Mouse (Mus musculus) liver, embryonic 12.5 days (tissue): ENCODE measurements around the gene Spag7. TPM values are rescaled to one million over a fixed set of nuclear protein-coding genes. Genes with fewer than 3 reads are reported as not detected.

Experiments used
- ATAC-seq: fragments of 200-750 bp; cut with Nextera tagmentation; 2 replicates; pipeline ENCODE4 v1.8.0; 2017; ENCODE audit warnings: moderate number of reproducible peaks, mild to moderate bottlenecking, moderate library complexity
- H3K27ac ChIP-seq: fragments of 300-500 bp; sonication (generic); 2 replicates; pipeline ENCODE4 v1.5.1; 2016; ENCODE audit warnings: mild to moderate bottlenecking
- H3K27me3 ChIP-seq: fragments of 300-500 bp; sonication (generic); replicated peaks from 2 replicates; pipeline ENCODE4 v1.6.1; 2016; ENCODE audit warnings: mild to moderate bottlenecking, moderate library complexity
- H3K36me3 ChIP-seq: fragments of 300-500 bp; sonication (generic); 2 replicates; pipeline ENCODE4 v1.6.1; 2016; ENCODE audit warnings: mild to moderate bottlenecking, moderate library complexity
- H3K4me1 ChIP-seq: fragments of 300-500 bp; sonication (generic); 2 replicates; pipeline ENCODE4 v1.6.1; 2016
- H3K4me2 ChIP-seq: fragments of 300-500 bp; sonication (generic); 2 replicates; pipeline ENCODE4 v1.6.1; 2016; ENCODE audit warnings: mild to moderate bottlenecking, moderate library complexity
- H3K4me3 ChIP-seq: fragments of 300-500 bp; sonication (generic); 2 replicates; pipeline ENCODE4 v1.5.1; 2016; ENCODE audit warnings: mild to moderate bottlenecking, moderate library complexity
- H3K9ac ChIP-seq: fragments of 300-500 bp; sonication (generic); 2 replicates; pipeline ENCODE4 v1.6.1; 2016; ENCODE audit warnings: mild to moderate bottlenecking, moderate library complexity
- H3K9me3 ChIP-seq: fragments of 300-500 bp; sonication (generic); replicated peaks from 2 replicates; pipeline ENCODE4 v1.6.1; 2016; ENCODE audit warnings: mild to moderate bottlenecking, moderate library complexity
- WGBS: fragments of 180-500 bp; shearing (Covaris S2); methylation state at CpG from one replicate; pipeline ENCODE4 v1.1.7; 2016; ENCODE audit not compliant: insufficient replicate concordance; 5-methylcytosine and 5-hydroxymethylcytosine counted together
- polyA plus RNA-seq: library from polyadenylated mRNA; unstranded; fragments of >200 nt; fragmentation: Nextera tagmentation; extraction: Ambion mirVana; gene quantifications from 2 replicates; pipeline ENCODE4 v1.2.1, GENCODE M21; 2016

The Spag7 gene
- 76.8 and 84.5 TPM in 2 replicates for polyA plus RNA-seq

GRCm38 (mm10) chr11:70668771-70669505 is at the start of gene Spag7:
Spag7 (minus strand) TSS chr11:70669416.
- Histone ChIP-seq H3K4me1 (peaks cover 42% of the 10 kb centered on the region), H3K4me3 (peak within 1 kb of the TSS; percentile 76), H3K27ac (peak within 1 kb of the TSS; percentile 95), H3K27me3 (no peaks in the 10 kb centered on the region), H3K9me3 (no peaks in the 10 kb centered on the region), H3K36me3 (peaks cover 42% of the 10 kb centered on the region), H3K9ac (peak within 1 kb of the TSS; percentile 92), H3K4me2 (peak within 1 kb of the TSS; percentile 98)
- peak; percentile 91 for ATAC-seq
- under 1% methylated on average over 44 of the region's 44 CpGs for WGBS

DNA sequence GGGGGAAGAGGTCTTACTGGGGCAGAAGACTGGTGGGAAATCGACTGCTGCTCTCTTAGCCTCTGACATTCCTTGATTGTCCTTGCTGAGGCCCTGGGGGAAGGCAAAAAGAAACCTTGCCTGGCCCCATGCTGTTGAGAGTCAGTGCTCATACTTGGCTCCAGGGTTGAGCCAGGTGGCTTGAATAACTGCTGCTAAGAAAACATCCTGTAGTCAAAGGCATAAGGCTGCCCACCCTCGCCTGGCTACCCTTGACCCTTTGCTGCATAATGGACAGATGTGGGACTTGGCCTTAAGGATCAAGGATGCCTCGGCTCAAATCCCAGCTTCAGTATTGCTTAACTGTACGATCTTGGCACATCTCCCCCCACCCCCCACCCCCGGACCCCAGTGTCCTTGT is 49.3 kb upstream of the Spag7 start:
- no peak overlapping the region for H3K4me3 ChIP-seq
- peaks cover 37% of the 10 kb centered on the region for H3K27me3 ChIP-seq
- peaks cover 50% of the 10 kb centered on the region for H3K36me3 ChIP-seq
- H3K4me2 ChIP-seq = no peak overlapping the region
- no peak overlapping the region for H3K9ac ChIP-seq
- 55% methylated on average over 5 of the region's 5 CpGs for WGBS
- H3K27ac ChIP-seq = no peak overlapping the region
- ATAC-seq = no peak
- H3K9me3 ChIP-seq = no peaks in the 10 kb centered on the region
- H3K4me1 ChIP-seq = no peaks in the 10 kb centered on the region

DNA sequence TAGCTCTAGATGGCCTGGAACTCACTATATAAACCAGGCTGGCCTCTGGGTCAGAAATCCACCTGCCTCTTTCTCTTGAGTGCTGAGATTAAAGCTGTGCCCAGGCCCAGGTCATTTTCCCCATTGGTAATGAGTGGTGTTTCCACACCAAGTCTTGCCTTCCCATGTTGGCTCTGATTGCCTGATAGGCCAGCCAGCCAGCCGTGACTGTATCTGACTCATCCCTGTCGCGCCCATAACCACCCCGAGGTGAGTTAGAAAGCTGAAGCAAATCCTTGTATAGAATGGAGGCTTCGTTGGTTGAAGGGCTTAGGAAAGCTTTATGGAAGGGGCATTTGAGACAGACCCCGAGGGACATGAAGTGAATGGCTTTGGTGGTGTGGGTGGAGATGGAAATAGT is 46.6 kb upstream of the Spag7 start:
- Histone ChIP-seq H3K36me3 (peaks cover 56% of the 10 kb centered on the region), H3K4me2 (no peak overlapping the region), H3K4me1 (no peaks in the 10 kb centered on the region), H3K27ac (no peak overlapping the region), H3K9ac (no peak overlapping the region), H3K9me3 (no peaks in the 10 kb centered on the region), H3K4me3 (no peak overlapping the region), H3K27me3 (peaks cover 26% of the 10 kb centered on the region)
- 68% methylated on average over 6 of the region's 6 CpGs for WGBS
- no peak for ATAC-seq

- peaks cover 30% of the 10 kb centered on the region for H3K27me3 ChIP-seq
- no peaks in the 10 kb centered on the region for H3K9me3 ChIP-seq
- WGBS = 69% methylated on average over 6 of the region's 6 CpGs
- peaks cover 48% of the 10 kb centered on the region for H3K36me3 ChIP-seq
- ATAC-seq = no peak
- H3K4me1 ChIP-seq = no peaks in the 10 kb centered on the region
- no peak overlapping the region for H3K9ac ChIP-seq
- H3K27ac ChIP-seq = no peak overlapping the region
- no peak overlapping the region for H3K4me3 ChIP-seq
- H3K4me2 ChIP-seq = no peak overlapping the region
These were observed 44.0 kb upstream of the Spag7 start for GRCm38 (mm10) chr11:70713222-70713621.

- ATAC-seq = no peak
These were observed 41.8 kb upstream of the Spag7 start for GRCm38 (mm10) chr11:70711026-70711425.

GRCm38 (mm10) chr11:70706127-70706526 is 36.9 kb upstream of the Spag7 start:
- no peak for ATAC-seq
- Histone ChIP-seq H3K4me3 (no peak overlapping the region), H3K27ac (no peak overlapping the region), H3K27me3 (peaks cover 36% of the 10 kb centered on the region), H3K9ac (no peak overlapping the region), H3K9me3 (no peaks in the 10 kb centered on the region), H3K4me2 (no peak overlapping the region), H3K4me1 (peaks cover 10% of the 10 kb centered on the region), H3K36me3 (peaks cover 55% of the 10 kb centered on the region)
- 67% methylated on average over 3 of the region's 3 CpGs for WGBS

More at GRCm38 (mm10) chr11:70711026-70711425, 41.8 kb upstream of the Spag7 start:
- Histone ChIP-seq H3K4me3 (no peak overlapping the region), H3K36me3 (peaks cover 47% of the 10 kb centered on the region), H3K27ac (no peak overlapping the region), H3K9ac (no peak overlapping the region), H3K9me3 (no peaks in the 10 kb centered on the region), H3K27me3 (peaks cover 24% of the 10 kb centered on the region; the same call in 1 of the 2 replicates), H3K4me2 (no peak overlapping the region), H3K4me1 (no peaks in the 10 kb centered on the region)
- 77% methylated on average over 10 of the region's 10 CpGs for WGBS

DNA sequence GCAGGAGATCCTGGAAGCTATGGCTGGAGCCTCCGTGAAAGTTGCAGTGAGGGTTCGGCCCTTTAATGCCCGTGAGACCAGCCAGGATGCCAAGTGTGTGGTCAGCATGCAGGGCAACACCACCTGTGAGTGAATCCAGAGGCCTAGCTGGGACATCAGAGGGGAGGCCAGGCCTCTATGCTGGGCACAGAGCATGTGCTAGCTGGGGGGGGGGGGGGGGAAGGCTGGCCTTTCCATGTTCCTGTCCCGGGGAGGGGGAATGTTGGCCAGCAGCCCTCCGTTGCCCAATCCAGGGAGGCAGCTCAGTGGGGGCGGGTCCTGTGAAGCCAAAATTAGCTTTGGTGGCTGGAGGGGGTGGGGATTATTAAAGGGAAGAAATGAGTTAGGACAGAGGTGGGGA is 33.6 kb upstream of the Spag7 start:
- peaks cover 38% of the 10 kb centered on the region for H3K36me3 ChIP-seq
- peak overlapping the region; percentile 97; the same call in 1 of the 2 replicates for H3K4me2 ChIP-seq
- no peak overlapping the region for H3K9ac ChIP-seq
- no peak for ATAC-seq
- H3K27me3 ChIP-seq = peaks cover 32% of the 10 kb centered on the region
- H3K27ac ChIP-seq = no peak overlapping the region
- 71% methylated on average over 6 of the region's 6 CpGs for WGBS
- no peak overlapping the region for H3K4me3 ChIP-seq
- H3K4me1 ChIP-seq = peaks cover 25% of the 10 kb centered on the region
- H3K9me3 ChIP-seq = no peaks in the 10 kb centered on the region

GRCm38 (mm10) chr11:70701984-70702733 is 32.9 kb upstream of the Spag7 start:
- Histone ChIP-seq H3K9me3 (no peaks in the 10 kb centered on the region), H3K27ac (no peak overlapping the region), H3K36me3 (peaks cover 33% of the 10 kb centered on the region), H3K4me1 (peaks cover 25% of the 10 kb centered on the region), H3K4me3 (no peak overlapping the region), H3K4me2 (peak overlapping the region; percentile 97), H3K9ac (no peak overlapping the region), H3K27me3 (peaks cover 33% of the 10 kb centered on the region)
- ATAC-seq = no peak
- 67% methylated on average over 6 of the region's 6 CpGs for WGBS

- 16% methylated on average over 10 of the region's 10 CpGs for WGBS
- H3K9me3 ChIP-seq = no peaks in the 10 kb centered on the region
These were observed 32.2 kb upstream of the Spag7 start for GRCm38 (mm10) chr11:70701221-70701955.

DNA sequence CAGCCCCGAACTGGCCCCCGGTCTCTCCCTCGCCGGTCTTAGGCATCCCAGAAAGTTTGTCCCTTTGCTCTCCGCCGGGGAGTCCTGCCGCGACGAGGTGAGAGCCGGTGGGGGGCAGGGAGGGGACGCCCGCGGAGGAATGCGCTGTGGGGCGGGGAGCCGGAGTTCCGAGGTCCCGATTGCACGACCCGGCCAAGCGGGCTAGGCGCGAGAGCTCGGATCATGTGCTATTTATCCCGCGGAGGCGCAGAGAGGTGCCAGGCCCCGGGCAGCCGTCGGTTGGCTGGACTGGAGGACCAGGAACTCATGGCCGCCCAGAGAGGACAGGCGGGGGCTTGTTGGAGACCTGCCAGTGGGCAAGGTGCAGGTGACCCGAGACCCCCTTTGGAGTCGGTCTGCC is 31.4 kb upstream of the Spag7 start:
- Histone ChIP-seq H3K27ac (peak overlapping the region; percentile 84), H3K4me2 (peak overlapping the region; percentile 97), H3K4me3 (peak overlapping the region; percentile 77), H3K9ac (peak overlapping the region; percentile 86), H3K9me3 (no peaks in the 10 kb centered on the region), H3K27me3 (peaks cover 39% of the 10 kb centered on the region), H3K36me3 (peaks cover 18% of the 10 kb centered on the region), H3K4me1 (peaks cover 25% of the 10 kb centered on the region)
- ATAC-seq = peak; percentile 13; the same call in 1 of the 2 replicates
- WGBS = under 1% methylated on average over 34 of the region's 34 CpGs

More at GRCm38 (mm10) chr11:70701221-70701955, 32.2 kb upstream of the Spag7 start:
- peak overlapping the region; percentile 97 for H3K4me2 ChIP-seq
- peak overlapping the region; percentile 86 for H3K9ac ChIP-seq
- H3K27ac ChIP-seq = no peak overlapping the region
- no peak for ATAC-seq
- peaks cover 25% of the 10 kb centered on the region for H3K4me1 ChIP-seq
- H3K27me3 ChIP-seq = peaks cover 39% of the 10 kb centered on the region
- peaks cover 25% of the 10 kb centered on the region for H3K36me3 ChIP-seq
- peak overlapping the region; percentile 77 for H3K4me3 ChIP-seq

DNA sequence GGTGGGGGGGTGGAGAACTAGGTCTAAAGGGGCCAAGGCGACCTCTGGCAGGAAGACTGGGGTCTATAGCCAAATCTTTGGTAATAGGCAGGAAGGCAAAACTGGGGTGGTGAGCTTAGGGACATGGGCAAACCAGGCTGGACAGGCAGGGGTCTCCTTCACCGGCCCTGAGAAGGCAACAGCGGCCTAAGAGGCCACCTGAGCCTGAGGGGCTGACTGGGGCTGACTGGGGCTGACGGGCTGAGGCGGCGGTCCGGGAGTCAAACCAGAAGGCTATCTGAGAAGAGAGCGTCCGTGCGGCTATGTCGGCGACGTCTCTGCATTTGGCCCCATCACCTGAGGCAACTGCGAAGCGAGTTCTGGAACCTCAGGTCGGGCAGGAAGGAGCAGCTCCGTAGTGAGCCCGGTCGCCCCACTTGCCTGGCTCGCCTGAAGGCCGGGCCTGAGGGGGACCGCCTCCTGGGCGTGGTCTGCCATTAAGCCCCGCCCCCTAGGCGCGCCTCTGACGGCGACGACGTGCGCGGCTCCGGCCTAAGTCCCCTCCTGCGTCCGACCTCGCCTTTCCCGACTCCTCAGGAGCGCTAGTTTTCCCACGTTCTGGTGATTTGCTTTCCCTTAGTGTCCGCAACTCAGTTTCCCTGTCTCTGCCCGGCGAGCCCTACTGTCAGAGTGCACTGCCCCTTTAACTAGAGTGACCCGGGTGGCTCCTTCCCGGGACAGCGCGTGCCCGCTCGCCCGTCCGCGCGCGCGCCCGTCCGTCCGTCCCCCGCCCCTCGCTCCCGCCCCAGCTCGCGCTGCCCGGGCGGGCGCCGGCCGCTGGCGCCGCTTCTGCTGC is 30.7 kb upstream of the Spag7 start, which contains the start of the genes Inca1 and Kif1c:
Gene Inca1, minus strand, starts transcription at position 434 of the 835 bp plus-strand sequence.
Gene Kif1c, plus strand, starts transcription at position 827 of the 835 bp plus-strand sequence.
- peak within 1 kb of the TSS; percentile 77 for H3K4me3 ChIP-seq
- peaks cover 39% of the 10 kb centered on the region for H3K27me3 ChIP-seq
- H3K4me1 ChIP-seq = peaks cover 25% of the 10 kb centered on the region
- H3K27ac ChIP-seq = peak within 1 kb of the TSS; percentile 84
- H3K9me3 ChIP-seq = no peaks in the 10 kb centered on the region
- peak; percentile 94 for ATAC-seq
- H3K4me2 ChIP-seq = peak within 1 kb of the TSS; percentile 97
- H3K9ac ChIP-seq = peak within 1 kb of the TSS; percentile 86
- H3K36me3 ChIP-seq = peaks cover 12% of the 10 kb centered on the region
- WGBS = 2% methylated on average over 69 of the region's 69 CpGs
